Mouse (Mus musculus): ENCODE results near the gene 9230112D13Rik. TPM values are rescaled to one million over a fixed set of nuclear protein-coding genes. Genes with fewer than 3 reads are reported as not detected.
A peak's percentile ranks its signal among the peaks of the same experiment; 100 is the strongest.

9230112D13Rik gene
- polyA plus RNA-seq, 1 experiment from 2014 or later, result not detected

- no peak for ATAC-seq (ENCODE audit: insufficient number of reproducible peaks, insufficient read depth, low FRiP score, low TSS enrichment)
- no peak overlapping the region for H3K4me2 ChIP-seq (replicated peaks)
- no peaks in the 10 kb centered on the region for H3K9me3 ChIP-seq
- no peaks in the 10 kb centered on the region for H3K27me3 ChIP-seq
- no peak overlapping the region for H3K9ac ChIP-seq
- H3K4me1 ChIP-seq, result peaks cover 19% of the 10 kb centered on the region
- WGBS, result 92% methylated on average over 8 of the region's 8 CpGs
- H3K4me3 ChIP-seq, result no peak overlapping the region
- no peaks in the 10 kb centered on the region for H3K36me3 ChIP-seq
- no peak overlapping the region for H3K27ac ChIP-seq
These were observed 39.0 kb upstream of the 9230112D13Rik start for GRCm38 (mm10) chr14:34561647-34562046.

GRCm38 (mm10) chr14:34558947-34559346, 36.3 kb upstream of the 9230112D13Rik start:
- H3K9me3 ChIP-seq, result no peaks in the 10 kb centered on the region
- no peak overlapping the region for H3K4me3 ChIP-seq
- no peaks in the 10 kb centered on the region for H3K27me3 ChIP-seq
- H3K27ac ChIP-seq, result no peak overlapping the region
- no peak overlapping the region for H3K9ac ChIP-seq
- H3K36me3 ChIP-seq, result no peaks in the 10 kb centered on the region
- no peak for ATAC-seq (ENCODE audit: insufficient number of reproducible peaks, insufficient read depth, low FRiP score, low TSS enrichment)
- H3K4me2 ChIP-seq (replicated peaks), result no peak overlapping the region
- WGBS, result 62% methylated on average over 9 of the region's 9 CpGs
- H3K4me1 ChIP-seq, result peaks cover 10% of the 10 kb centered on the region

GRCm38 (mm10) chr14:34555211-34555610, 32.6 kb upstream of the 9230112D13Rik start:
- Histone ChIP-seq H3K4me2 (replicated peaks) (no peak overlapping the region), H3K4me3 (no peak overlapping the region), H3K4me1 (peaks cover 3% of the 10 kb centered on the region; the same call in 1 of the 2 replicates), H3K36me3 (no peaks in the 10 kb centered on the region), H3K27ac (no peak overlapping the region), H3K9me3 (no peaks in the 10 kb centered on the region), H3K27me3 (no peaks in the 10 kb centered on the region; the same call in 1 of the 2 replicates), H3K9ac (no peak overlapping the region)
- no peak for ATAC-seq (ENCODE audit: insufficient number of reproducible peaks, insufficient read depth, low FRiP score, low TSS enrichment)
- whole genome bisulfite sequencing, result 74% methylated on average over 13 of the region's 13 CpGs

GRCm38 (mm10) chr14:34554047-34554446, 31.4 kb upstream of the 9230112D13Rik start:
- WGBS, result 74% methylated on average over 3 of the region's 3 CpGs

GRCm38 (mm10) chr14:34553470-34553869, 30.9 kb upstream of the 9230112D13Rik start:
- WGBS, result 87% methylated on average over 6 of the region's 6 CpGs
- ATAC-seq (ENCODE audit: insufficient number of reproducible peaks, insufficient read depth, low FRiP score, low TSS enrichment), result no peak
- no peaks in the 10 kb centered on the region for H3K36me3 ChIP-seq
- H3K27me3 ChIP-seq, result no peaks in the 10 kb centered on the region; the same call in 1 of the 2 replicates
- H3K4me2 ChIP-seq (replicated peaks), result no peak overlapping the region
- no peaks in the 10 kb centered on the region for H3K4me1 ChIP-seq
- no peak overlapping the region for H3K9ac ChIP-seq
- no peak overlapping the region for H3K27ac ChIP-seq
- no peak overlapping the region for H3K4me3 ChIP-seq
- H3K9me3 ChIP-seq, result no peaks in the 10 kb centered on the region

More at GRCm38 (mm10) chr14:34554047-34554446, 31.4 kb upstream of the 9230112D13Rik start:
- H3K27me3 ChIP-seq, result no peaks in the 10 kb centered on the region; the same call in 1 of the 2 replicates
- H3K27ac ChIP-seq, result no peak overlapping the region
- H3K36me3 ChIP-seq, result no peaks in the 10 kb centered on the region
- H3K4me1 ChIP-seq, result peaks cover 1% of the 10 kb centered on the region; the same call in 1 of the 2 replicates
- no peak overlapping the region for H3K9ac ChIP-seq
- ATAC-seq (ENCODE audit: insufficient number of reproducible peaks, insufficient read depth, low FRiP score, low TSS enrichment), result no peak
- no peaks in the 10 kb centered on the region for H3K9me3 ChIP-seq
- no peak overlapping the region for H3K4me3 ChIP-seq
- H3K4me2 ChIP-seq (replicated peaks), result no peak overlapping the region

- Histone ChIP-seq H3K4me3 (no peak overlapping the region), H3K9me3 (no peaks in the 10 kb centered on the region), H3K27ac (no peak overlapping the region), H3K9ac (no peak overlapping the region), H3K27me3 (no peaks in the 10 kb centered on the region; the same call in 1 of the 2 replicates), H3K36me3 (no peaks in the 10 kb centered on the region), H3K4me2 (replicated peaks) (no peak overlapping the region), H3K4me1 (0 out of 2 replicates have a peak, but pooled peaks cover 4% of the 10 kb centered on the region)
- 86% methylated on average over 5 of the region's 5 CpGs for WGBS
- no peak for ATAC-seq (ENCODE audit: insufficient number of reproducible peaks, insufficient read depth, low FRiP score, low TSS enrichment)
These were observed 29.6 kb upstream of the 9230112D13Rik start for GRCm38 (mm10) chr14:34552226-34552625.

- ATAC-seq (ENCODE audit: insufficient number of reproducible peaks, insufficient read depth, low FRiP score, low TSS enrichment), result peak; percentile 92
- Histone ChIP-seq H3K36me3 (no peaks in the 10 kb centered on the region), H3K4me1 (0 out of 2 replicates have a peak, but pooled peaks cover 4% of the 10 kb centered on the region), H3K4me3 (peak overlapping the region; percentile 68), H3K4me2 (replicated peaks) (peak overlapping the region; percentile 66), H3K9me3 (no peaks in the 10 kb centered on the region), H3K27ac (peak overlapping the region; percentile 83), H3K27me3 (peaks cover under 1% of the 10 kb centered on the region; the same call in 1 of the 2 replicates), H3K9ac (peak overlapping the region; percentile 69)
- WGBS, result under 1% methylated on average over 55 of the region's 55 CpGs
These were observed 26.5 kb upstream of the 9230112D13Rik start for GRCm38 (mm10) chr14:34549004-34549671.

- ATAC-seq (ENCODE audit: insufficient number of reproducible peaks, insufficient read depth, low FRiP score, low TSS enrichment), result no peak
- peak overlapping the region; percentile 83 for H3K27ac ChIP-seq
- H3K27me3 ChIP-seq, result peaks cover 4% of the 10 kb centered on the region; the same call in 1 of the 2 replicates
- no peaks in the 10 kb centered on the region for H3K9me3 ChIP-seq
- H3K4me1 ChIP-seq, result 0 out of 2 replicates have a peak, but pooled peaks cover 4% of the 10 kb centered on the region
- peak overlapping the region; percentile 69 for H3K9ac ChIP-seq
- H3K4me3 ChIP-seq, result peak overlapping the region; percentile 68
- H3K36me3 ChIP-seq, result no peaks in the 10 kb centered on the region
- peak overlapping the region; percentile 66 for H3K4me2 ChIP-seq (replicated peaks)
- under 1% methylated on average over 27 of the region's 27 CpGs for WGBS
These were observed 25.9 kb upstream of the 9230112D13Rik start for GRCm38 (mm10) chr14:34548391-34549001.

GRCm38 (mm10) chr14:34544545-34544944, 21.9 kb upstream of the 9230112D13Rik start:
- H3K27me3 ChIP-seq, result 0 out of 2 replicates have a peak, but pooled peaks cover 4% of the 10 kb centered on the region
- H3K9me3 ChIP-seq, result no peaks in the 10 kb centered on the region

GRCm38 (mm10) chr14:34544001-34544400, 21.4 kb upstream of the 9230112D13Rik start:
- Histone ChIP-seq H3K27me3 (0 out of 2 replicates have a peak, but pooled peaks cover 4% of the 10 kb centered on the region), H3K9ac (no peak overlapping the region), H3K27ac (no peak overlapping the region), H3K4me2 (replicated peaks) (no peak overlapping the region), H3K4me1 (0 out of 2 replicates have a peak, but pooled peaks cover 4% of the 10 kb centered on the region), H3K9me3 (no peaks in the 10 kb centered on the region), H3K36me3 (no peaks in the 10 kb centered on the region), H3K4me3 (no peak overlapping the region)
- WGBS, result 85% methylated on average over 6 of the region's 6 CpGs
- no peak for ATAC-seq (ENCODE audit: insufficient number of reproducible peaks, insufficient read depth, low FRiP score, low TSS enrichment)

More at GRCm38 (mm10) chr14:34544545-34544944, 21.9 kb upstream of the 9230112D13Rik start:
- ATAC-seq (ENCODE audit: insufficient number of reproducible peaks, insufficient read depth, low FRiP score, low TSS enrichment), result no peak
- 0 out of 2 replicates have a peak, but pooled peaks cover 4% of the 10 kb centered on the region for H3K4me1 ChIP-seq
- no peak overlapping the region for H3K4me2 ChIP-seq (replicated peaks)
- H3K9ac ChIP-seq, result no peak overlapping the region
- H3K36me3 ChIP-seq, result no peaks in the 10 kb centered on the region
- H3K27ac ChIP-seq, result no peak overlapping the region
- 78% methylated on average over 2 of the region's 2 CpGs for whole genome bisulfite sequencing
- H3K4me3 ChIP-seq, result no peak overlapping the region

- Histone ChIP-seq H3K9me3 (no peaks in the 10 kb centered on the region), H3K4me1 (0 out of 2 replicates have a peak, but pooled peaks cover 4% of the 10 kb centered on the region), H3K4me3 (no peak overlapping the region), H3K36me3 (no peaks in the 10 kb centered on the region), H3K27me3 (0 out of 2 replicates have a peak, but pooled peaks cover 4% of the 10 kb centered on the region), H3K27ac (no peak overlapping the region), H3K9ac (no peak overlapping the region), H3K4me2 (replicated peaks) (no peak overlapping the region)
- 74% methylated on average over 6 of the region's 6 CpGs for WGBS
- no peak for ATAC-seq (ENCODE audit: insufficient number of reproducible peaks, insufficient read depth, low FRiP score, low TSS enrichment)
These were observed 21.0 kb upstream of the 9230112D13Rik start for GRCm38 (mm10) chr14:34543596-34543995.
